Mouse (Mus musculus): ENCODE measurements at regions not wholly inside any gene's neighbourhood (a gene's known extent, or its start where the extent isn't known, plus 50 kb on each side); places are given as distances from the start of the nearest gene placed in this dataset.

GRCm38 (mm10) chr17:10079853-10080650 lies 239.6 kb downstream of the Qk start:
- DNase-seq: peak; percentile 72

GRCm38 (mm10) chr17:10078536-10079319 lies 240.9 kb downstream of the Qk start:
- no peak for DNase-seq

GRCm38 (mm10) chr17:10073301-10073700 lies 246.4 kb downstream of the Qk start:
- no peak for DNase-seq

GRCm38 (mm10) chr17:10069251-10069650 lies 250.4 kb downstream of the Qk start:
- no peak for DNase-seq

- DNase-seq: no peak
Measured at GRCm38 (mm10) chr17:10065131-10065530, 254.5 kb downstream of the Qk start.

GRCm38 (mm10) chr17:10062546-10063100 lies 257.0 kb downstream of the Qk start:
- DNase-seq: no peak

GRCm38 (mm10) chr17:10057736-10058135 lies 261.9 kb downstream of the Qk start:
- no peak for DNase-seq

- DNase-seq: no peak
Measured at GRCm38 (mm10) chr17:10056096-10056495, 263.6 kb downstream of the Qk start.

- no peak for DNase-seq
Measured at GRCm38 (mm10) chr17:10054375-10054774, 265.3 kb downstream of the Qk start.

GRCm38 (mm10) chr17:10044336-10044735 lies 275.3 kb downstream of the Qk start:
- no peak for DNase-seq

- no peak for DNase-seq
Measured at GRCm38 (mm10) chr17:10042042-10042652, 277.5 kb downstream of the Qk start.

- peak; percentile 55 for DNase-seq
Measured at GRCm38 (mm10) chr17:10040951-10041359, 278.7 kb downstream of the Qk start.

- DNase-seq: no peak
Measured at GRCm38 (mm10) chr17:10040375-10040774, 279.3 kb downstream of the Qk start.

GRCm38 (mm10) chr17:10037799-10038445 lies 281.7 kb downstream of the Qk start:
- peak; percentile 18 for DNase-seq

- DNase-seq: no peak
Measured at GRCm38 (mm10) chr17:10033510-10033909, 286.1 kb downstream of the Qk start.

GRCm38 (mm10) chr17:10031033-10031432 lies 288.6 kb downstream of the Qk start:
- no peak for DNase-seq

- no peak for DNase-seq
Measured at GRCm38 (mm10) chr17:10026770-10027169, 292.9 kb downstream of the Qk start.

- no peak for DNase-seq
Measured at GRCm38 (mm10) chr17:10025212-10025611, 294.4 kb downstream of the Qk start.

GRCm38 (mm10) chr17:10024323-10024722 lies 295.3 kb downstream of the Qk start:
- DNase-seq: no peak

GRCm38 (mm10) chr17:10012161-10012560 lies 307.5 kb downstream of the Qk start:
- DNase-seq: no peak

GRCm38 (mm10) chr17:10011728-10012127 lies 307.9 kb downstream of the Qk start:
- no peak for DNase-seq

GRCm38 (mm10) chr17:10001071-10001591 lies 318.5 kb downstream of the Qk start:
- peak; percentile 70 for DNase-seq

GRCm38 (mm10) chr17:9995321-9995720 lies 324.3 kb downstream of the Qk start:
- no peak for DNase-seq
